Mouse (Mus musculus): Measurements from ENCODE around the gene Borcs6.

Gene Borcs6

DNA sequence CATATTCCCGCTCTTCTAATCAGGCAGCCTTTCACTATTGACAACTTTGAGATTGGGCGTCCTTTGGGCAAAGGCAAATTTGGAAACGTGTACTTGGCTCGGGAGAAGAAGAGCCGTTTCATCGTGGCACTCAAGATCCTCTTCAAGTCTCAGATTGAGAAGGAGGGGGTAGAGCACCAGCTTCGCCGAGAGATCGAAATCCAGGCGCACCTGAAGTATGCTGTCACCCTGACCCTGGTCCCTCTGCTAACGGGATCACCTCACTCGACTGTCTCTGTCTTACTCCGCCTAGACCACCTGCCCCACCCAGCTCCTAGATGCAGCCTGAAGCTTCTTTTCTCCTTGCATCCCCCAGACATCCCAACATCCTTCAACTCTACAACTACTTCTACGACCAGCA is 11.4 kb upstream of the Borcs6 start:
- DNase-seq (ENCODE audit: low read depth, low spot score), result no peak

DNA sequence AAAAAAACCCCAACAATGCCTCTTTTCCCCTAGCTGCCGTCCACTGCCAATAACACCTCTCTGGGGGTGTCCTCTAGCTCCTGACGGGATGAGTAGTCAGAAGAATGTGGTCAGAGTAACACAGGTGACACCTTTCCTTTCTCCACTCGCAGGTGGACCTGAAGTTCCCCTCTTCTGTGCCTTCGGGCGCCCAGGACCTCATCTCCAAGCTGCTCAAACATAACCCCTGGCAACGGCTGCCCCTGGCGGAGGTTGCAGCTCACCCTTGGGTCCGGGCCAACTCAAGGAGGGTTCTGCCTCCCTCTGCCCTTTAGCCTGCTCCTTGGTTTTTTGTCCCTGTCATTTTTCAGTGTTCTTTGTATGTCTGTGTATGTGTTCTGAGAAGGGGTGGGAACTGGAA is 8.8 kb upstream of the Borcs6 start:
- DNase-seq (ENCODE audit: low read depth, low spot score), result no peak

DNA sequence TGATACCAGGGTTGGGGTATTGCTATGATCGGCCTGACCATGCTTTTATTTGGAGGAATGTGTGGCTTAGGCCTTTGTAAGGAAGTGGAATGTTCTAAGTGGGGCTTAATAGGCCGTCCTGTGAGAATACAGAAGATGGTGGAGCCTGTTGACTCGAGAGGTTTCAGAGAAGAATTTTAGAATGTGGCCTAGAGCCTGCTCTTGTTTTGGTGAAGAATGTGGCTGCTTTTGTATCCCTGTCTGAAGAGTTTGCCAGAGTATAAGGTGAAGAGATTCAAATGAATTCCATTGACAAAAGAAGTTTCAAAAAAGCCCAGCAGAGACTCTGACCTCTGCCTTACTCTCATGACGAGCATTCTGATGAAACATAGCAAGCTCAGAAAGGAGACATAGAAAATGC is 7.7 kb upstream of the Borcs6 start:
- DNase-seq (ENCODE audit: low read depth, low spot score), result no peak

DNA sequence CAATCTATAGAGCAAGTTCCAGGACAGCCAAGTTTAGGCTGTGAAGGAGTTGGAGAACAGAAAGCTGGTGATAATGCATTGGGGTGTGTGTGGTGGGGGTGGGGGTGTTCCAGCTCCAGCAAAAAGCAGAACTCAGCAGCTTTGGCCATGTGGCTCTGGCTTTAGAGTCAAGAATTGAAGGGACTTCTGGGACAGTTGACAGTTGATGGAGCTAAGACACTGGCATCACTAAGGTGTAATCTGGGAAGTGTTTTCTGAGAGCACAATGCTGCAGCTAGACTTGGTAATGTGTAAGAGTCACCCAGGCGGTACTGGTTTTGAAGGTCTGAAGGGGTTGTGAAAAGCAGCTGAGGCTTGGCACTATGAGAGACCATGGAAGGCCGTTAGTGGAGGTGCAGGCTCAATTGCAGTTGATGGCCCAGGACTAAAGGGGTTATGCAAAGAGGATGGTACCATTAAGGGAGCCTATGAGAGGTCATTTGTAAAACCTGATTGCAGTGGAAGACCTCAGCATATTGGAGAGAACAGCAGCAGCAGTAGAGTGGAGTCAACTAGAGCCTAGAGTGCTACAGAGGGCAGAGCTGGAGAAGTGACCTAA is 6.6 kb upstream of the Borcs6 start:
- no peak for DNase-seq (ENCODE audit: low read depth, low spot score)

DNA sequence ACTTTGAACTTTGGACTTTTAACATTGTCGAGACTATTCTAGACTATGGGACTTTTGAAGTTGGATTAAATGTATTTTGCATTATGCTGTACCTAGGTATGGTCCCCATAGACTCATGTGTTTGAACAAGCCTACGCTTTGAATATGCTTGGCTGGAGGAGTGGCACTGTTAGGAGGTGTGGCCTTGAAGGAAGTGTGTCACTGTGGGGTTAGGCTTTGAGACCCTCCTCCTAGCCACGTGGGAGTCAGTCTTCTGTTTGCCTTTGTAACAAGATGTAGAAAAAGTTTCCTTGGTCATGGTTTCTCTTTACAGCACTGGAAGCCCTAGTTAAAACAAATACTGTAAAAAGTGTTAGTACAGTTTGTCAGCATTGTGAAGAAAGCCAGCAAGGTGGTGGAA is 5.7 kb upstream of the Borcs6 start:
- DNase-seq (ENCODE audit: low read depth, low spot score), result no peak

DNA sequence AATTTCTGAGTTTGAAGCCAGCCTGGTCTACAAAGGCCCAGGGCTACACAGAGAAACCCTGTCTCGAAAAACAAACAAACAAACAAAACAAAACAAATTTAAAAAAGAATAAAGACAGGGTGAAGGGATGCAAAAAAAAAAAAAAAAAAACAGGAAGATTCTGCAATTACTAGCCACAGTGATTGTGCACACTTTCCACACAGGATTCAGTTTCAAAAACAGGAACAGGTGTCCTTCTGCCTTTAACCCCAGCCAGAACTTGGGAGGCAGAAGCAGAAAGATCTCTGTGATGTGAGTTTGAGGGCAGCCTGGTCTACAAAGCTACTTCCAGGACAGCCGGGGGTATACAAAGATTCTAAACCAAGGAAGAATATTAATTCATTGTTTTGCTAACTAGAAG is 1.3 kb upstream of the Borcs6 start:
- no peak for DNase-seq (ENCODE audit: low read depth, low spot score)

DNA sequence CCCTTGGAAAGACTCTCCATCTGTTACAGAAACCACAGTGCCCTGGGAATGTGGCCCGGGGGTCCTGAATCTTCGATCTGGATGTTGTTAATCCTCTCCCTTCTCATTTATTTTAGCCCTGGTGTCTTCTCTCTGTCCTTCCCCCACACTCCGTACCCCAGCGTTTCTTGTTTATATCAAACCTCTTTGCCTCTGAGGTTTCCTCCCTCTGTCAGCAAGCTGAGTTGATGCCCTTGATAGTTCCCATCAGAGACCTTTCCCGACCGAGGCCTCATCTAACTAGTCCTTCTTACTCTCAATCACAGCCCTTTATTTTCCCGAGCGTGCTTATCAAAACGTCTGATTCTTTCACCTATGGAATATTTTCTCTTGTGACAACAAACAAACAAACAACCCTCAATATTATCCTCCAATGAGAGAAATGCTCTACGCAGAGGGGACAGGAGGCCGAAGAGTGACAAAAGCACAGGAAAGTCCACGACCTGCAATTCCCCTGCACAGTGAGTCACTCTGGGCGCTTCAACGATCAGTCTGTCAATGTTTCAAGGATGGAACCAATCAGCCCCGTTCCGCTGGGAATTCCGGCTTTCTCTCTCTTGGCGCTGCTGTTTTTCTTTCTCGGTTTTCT is 674 bp upstream of the Borcs6 start:
- no peak for DNase-seq (ENCODE audit: low read depth, low spot score)

DNA sequence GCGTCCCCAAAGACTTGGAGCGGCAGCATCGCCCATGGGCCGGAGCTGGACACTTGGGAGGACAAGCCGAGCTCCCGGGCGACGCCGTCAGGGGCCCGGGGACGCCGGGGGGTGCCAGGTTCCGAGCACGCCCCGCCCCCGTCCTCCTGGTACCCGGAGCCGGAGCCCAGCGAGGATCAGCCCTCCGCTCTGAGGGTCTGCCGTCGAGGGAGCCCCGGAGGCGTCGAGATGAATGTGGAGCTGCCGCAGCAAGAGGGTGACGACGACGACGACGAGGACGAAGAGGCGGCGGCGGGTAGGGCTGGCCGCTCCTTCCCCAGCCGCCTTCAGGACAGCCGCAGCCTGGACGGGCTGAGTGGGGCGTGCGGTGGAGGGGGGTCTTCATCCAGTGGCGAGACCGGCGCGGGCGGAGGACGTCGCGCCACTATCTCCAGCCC is 476 bp downstream of the Borcs6 start:
- no peak for DNase-seq (ENCODE audit: low read depth, low spot score)

DNA sequence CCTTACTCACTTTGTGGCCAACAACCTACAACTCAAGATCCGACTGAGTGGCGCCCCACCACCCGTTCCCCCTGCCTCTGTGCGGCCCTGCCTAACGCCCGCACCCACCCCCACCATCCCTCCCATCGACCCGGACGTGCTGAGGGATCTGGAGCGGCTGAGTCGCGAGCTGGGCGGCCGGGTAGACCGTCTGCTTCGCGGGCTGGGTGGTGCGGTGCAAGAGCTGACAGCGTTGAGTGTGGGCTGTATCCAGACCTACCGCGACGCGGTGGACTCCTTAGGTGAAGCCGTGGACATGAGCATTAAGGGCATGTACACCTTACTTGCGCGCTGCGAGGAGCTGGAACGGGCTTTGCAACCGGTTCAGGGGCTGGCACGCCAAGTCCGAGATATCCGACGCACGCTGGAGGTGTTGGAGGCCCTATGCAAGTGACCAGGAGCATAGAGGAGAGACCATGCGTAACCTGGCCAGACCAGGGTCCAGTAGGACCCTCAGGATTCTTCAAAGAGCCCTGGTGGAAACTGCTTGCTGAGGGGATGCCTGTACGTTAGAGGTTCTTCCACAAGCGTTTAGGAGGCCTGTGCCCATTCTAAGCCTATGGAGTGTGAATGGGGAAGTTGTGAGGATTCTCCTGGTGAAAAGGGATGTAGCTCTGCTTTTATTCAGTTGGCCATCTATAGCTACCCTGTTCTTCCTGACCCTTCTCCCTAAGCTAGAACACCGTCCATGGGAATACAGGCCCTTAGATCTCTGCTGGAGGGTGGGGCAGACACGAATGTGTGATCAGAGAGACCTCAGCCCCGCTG is 1.1 kb downstream of the Borcs6 start:
- no peak for DNase-seq (ENCODE audit: low read depth, low spot score)

DNA sequence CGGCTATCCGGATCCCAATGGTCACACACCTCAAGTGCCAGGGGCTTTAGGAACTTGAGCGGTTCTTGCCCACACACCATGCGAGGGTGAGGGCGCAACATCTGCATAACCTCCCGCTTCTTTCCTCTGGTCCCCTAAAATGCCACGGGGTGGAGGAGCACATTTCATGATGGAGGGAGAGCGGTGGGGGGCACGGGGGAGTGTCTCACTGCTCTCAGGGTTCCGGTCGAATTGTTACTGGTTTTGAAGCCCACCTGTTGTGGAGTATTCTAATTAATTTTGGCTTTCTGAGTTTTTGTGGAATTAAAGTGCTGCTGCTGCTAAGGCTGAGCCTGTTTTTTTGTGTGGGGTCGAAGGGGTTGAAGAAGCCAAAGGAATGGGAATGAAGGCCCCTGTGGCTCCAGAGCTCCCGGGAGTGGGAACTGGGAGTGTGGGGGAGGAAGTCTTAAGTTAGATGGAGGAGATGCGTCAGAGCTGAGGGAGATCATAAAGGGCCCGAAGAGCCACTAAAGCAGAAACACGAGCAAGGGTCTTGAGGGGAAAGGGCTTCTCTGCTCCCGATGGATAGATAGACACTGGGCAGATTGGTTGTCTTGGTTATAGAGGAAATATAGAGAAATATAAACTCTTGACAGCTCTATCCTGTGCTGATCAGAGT is 1.9 kb downstream of the Borcs6 start:
- no peak for DNase-seq (ENCODE audit: low read depth, low spot score)

DNA sequence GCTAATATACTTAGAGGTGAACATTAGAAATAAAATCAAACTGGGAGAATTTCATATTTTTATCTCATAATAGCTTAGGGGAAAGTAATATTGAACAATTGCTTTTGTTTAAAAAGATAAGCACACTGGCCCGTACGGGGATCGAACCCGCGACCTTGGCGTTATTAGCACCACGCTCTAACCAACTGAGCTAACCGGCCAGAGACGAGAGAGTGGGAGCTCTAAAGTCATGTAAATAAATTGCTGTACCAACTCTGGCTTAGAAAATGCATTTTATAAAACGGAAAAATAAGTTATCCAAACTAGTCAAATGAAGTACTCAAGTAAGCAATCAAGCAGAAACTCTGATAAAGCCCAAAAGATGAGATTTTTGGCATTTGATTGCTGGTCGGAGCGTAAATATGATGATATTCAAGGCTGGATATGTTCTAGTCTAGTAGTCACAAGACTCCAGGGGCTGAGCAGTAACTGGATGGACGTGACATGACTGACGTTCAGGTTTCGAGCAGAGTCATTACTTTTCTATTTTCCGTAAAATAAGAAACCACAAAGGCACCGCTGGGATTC is 2.8 kb downstream of the Borcs6 start:
- no peak for DNase-seq (ENCODE audit: low read depth, low spot score)

DNA sequence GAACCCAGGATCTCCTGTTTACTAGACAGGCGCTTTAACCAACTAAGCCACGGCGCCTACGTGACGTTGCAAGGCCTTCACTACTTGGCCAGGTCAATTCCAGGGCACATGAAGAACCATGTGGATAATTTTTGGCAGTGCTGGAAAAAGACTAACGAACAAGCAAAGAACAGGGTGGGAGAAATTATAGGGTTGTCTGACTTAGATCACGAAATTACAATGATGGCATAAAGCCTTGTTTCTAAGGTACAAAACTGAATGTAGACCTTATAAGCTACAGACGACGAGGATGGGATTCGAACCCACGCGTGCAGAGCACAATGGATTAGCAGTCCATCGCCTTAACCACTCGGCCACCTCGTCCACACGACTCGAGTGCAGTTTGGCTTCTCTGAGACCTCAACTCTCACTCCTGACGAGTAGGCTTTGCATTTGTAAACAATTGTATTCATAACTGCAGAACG is 3.3 kb downstream of the Borcs6 start:
- no peak for DNase-seq (ENCODE audit: low read depth, low spot score)

DNA sequence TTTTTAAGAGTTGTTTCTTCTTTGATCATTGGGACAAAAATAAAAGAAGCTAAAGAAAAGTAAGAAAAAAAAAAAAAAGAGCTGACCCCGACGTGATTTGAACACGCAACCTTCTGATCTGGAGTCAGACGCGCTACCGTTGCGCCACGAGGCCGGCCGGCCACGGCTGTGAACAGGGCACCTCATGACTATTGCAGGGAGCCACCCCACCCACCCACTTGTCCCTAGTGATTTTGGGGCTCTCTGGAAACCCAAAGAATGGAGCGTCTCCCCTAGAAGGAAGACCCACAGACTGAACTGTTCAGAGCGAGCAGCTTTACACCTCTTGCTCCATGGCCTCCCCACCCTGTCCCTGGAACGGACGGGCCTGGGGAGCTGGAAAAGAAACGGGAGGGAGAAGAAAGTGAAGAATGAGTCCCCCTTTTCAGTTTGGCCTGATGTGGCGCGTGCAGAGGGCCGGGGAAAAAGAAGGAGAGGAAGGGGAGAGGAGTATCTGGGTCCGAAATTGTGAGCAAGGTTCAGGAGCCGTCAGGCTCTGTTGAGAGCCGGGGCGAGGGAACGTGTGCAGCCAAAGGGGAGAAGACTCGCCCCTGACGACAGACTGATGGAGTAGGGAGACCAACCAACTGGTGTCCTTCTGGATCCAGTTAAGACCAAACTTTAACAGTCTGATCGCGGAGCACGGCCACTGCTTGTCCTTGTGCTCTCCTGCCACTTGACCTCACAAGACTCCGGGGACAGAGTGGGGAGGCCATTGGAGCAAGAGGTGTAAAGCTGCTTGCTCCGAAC is 4.1 kb downstream of the Borcs6 start:
- no peak for DNase-seq (ENCODE audit: low read depth, low spot score)

DNA sequence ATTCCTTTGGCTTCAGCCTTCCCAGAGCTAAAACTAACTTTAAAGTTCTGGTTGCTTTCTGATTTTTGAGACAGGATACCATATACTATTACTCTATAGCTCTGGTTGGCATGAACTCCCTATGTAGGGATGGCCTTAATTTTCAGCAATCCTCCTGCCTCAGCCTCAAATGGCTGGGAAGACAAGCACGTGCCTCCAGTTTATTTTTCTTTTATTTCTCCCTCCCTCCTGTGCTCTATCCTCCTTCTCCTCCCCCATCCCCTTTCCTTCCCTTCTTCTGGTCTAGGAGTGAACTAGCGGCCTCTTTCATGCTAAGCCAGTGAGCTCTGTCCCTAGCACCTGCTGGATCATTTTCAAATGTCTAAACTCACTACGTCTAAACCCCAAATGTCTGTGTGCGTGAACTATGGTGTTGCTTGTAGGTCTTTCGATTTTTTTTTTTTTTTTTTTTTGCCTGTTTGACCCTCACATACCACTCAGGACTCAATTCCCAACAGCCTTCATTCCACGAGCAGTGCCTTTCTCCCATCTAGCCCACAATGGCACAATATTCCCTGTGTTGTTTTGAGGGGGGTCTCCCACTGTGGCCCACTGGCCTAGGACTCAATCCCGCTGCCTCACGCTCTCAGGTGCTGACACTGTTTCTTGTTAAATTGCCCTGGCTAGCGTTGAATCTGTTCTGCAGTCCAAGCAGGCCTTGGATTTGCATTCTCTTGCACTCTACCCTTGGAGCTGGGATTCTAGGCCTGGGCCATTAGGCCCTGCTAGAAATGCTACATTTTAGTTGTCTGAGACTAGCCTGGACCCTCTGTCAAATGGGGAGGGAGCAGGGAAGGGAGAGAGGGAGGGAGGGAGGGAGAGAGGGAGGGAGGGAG is 5.0 kb downstream of the Borcs6 start:
- no peak for DNase-seq (ENCODE audit: low read depth, low spot score)

DNA sequence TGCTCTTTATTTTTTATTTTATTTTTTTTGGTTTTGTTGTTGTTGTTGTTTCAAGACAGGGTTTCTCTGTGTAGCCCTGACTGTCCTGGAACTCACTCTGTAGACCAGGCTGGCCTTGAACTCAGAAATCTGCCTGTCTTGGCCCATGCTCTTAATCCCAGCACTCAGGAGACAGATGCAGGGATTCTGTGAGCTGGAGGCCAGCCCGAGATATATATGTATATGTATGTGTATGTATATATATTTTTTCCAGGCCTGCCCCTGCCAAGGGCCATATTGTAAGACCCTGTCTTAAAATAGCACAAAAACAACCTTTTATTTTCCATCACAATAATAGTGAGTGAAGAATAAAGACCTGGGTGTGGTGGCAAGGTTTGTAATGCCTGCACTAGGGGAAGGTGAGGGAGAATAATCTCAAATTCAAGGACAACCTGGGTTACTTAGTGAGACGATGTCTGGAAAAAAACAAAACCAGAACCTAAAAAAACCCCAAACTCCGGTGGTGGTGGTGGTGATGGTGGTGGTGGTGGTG is 5.9 kb downstream of the Borcs6 start:
- DNase-seq (ENCODE audit: low read depth, low spot score), result no peak

DNA sequence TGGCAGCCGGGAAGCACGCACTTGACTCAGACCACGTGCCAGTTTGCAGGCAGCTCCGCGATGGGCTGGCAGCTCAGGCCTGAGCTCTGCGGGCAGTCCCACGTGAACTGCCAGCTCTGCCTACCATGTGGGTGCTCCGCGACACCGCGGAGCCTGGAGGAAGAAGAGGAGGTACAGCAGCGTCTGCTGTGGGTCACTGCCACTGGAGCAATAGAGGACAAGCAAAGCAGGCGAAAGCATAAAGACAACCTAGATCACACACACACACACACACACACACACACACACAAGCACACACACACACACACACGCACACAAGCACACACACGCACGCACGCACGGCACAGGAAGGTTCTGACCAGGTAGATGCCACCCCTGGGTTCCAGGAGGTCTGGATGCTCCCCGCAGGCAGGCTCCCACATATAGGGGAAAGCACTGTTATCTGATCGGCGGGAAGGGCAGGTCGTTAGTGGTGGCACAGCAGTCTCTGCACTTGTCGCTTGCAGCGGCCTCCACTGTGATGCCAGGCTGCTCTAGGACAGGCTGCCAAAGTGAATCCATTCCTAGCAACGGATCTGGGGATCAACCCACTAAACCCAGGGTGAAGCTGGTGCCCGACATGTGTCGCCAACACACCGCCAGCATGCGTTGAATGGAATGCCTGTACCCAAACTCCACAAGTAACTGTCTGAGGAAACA is 6.8 kb downstream of the Borcs6 start:
- no peak for DNase-seq (ENCODE audit: low read depth, low spot score)

DNA sequence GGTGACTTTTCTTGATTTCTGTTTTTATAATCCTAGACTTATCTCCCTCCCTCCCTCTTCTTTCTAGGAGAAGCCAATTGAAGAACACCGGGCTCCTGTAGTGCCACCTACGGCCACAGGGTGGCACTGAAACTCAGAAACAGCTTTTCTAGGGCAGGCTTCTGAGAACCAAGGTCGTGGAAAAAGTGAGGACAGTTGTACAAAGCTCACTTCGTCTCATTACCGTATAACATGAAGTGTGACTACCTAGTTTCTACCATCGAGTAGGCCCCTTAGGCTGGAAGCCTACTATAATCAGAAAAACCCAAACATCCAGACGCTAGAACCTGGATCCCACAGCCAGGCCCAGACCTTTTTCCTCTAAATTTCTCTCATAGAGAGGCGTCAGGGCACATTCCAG is 7.4 kb downstream of the Borcs6 start:
- no peak for DNase-seq (ENCODE audit: low read depth, low spot score)

DNA sequence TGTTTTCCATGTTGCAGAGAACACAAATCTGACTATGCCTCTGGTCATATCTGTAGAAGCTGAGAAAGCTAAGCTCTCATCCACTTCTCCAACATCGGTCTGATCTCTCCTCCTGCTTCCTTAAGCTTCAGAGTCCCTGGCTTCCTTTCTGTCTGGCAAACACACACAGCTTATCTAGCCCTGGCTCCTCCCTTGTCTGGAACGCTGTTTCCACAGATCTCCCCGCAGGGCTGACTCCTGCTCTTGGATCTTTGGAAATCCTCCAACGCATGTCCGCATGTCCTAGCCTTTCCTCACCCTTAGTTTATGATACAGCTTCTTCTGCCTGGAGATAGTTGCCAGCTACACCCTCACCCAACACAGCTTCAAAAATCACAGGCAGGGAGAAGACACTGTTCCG is 8.1 kb downstream of the Borcs6 start:
- no peak for DNase-seq (ENCODE audit: low read depth, low spot score)

DNA sequence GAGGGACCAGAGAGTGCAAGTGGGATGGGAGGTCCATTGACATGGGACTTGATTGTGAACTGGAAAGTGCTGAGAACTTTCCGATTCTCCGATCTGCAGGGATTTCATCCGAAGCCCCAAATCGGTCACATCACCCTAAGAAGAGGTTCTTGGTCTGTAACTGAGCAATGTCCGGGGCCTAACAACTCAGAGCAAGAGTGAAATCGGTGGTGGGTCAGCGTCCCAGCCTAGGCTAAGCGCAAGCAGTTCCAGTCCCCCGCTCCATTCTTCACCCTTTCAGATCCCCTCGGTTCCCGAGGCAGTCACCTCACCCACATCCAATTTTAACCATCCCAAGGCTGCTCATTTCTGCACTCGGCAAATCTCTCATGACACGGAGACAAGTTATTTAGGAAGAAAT is 10.6 kb downstream of the Borcs6 start:
- DNase-seq (ENCODE audit: low read depth, low spot score), result no peak
